Mouse (Mus musculus): Measurements from ENCODE around the gene Khnyn. TPM values are rescaled to one million over a fixed set of nuclear protein-coding genes. Genes with fewer than 3 reads are reported as not detected.

Gene Khnyn
- total RNA-seq, 2 experiments from 2014 or later = 3.8 to 5.0 TPM

GRCm38 (mm10) chr14:55872039-55872438 is 12.7 kb upstream of the Khnyn start:
- no peak for ATAC-seq (replicated peaks; ENCODE audit: low FRiP score, poor library complexity, severe bottlenecking)

DNA sequence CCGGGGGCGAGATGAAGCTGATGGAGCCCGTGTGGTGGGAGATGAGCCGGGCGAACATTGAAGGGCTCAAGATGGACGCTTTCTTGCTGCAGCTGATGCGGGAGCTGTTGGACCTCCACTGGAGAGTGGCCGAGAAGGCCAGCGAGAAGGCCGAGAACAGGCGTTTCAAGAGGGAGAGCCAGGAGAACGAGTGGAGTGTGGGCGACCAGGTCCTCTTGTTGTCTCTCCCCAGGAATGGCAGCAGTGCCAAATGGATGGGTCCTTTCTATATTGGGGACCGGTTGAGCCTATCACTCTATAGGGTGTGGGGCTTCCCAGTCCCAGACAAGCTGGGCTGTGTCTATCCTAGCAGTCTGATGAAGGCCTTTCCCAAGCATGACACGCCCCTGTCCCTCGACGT is 12.2 kb upstream of the Khnyn start:
- ATAC-seq (replicated peaks; ENCODE audit: low FRiP score, poor library complexity, severe bottlenecking) = no peak

GRCm38 (mm10) chr14:55873242-55873713 is 11.5 kb upstream of the Khnyn start:
- ATAC-seq (replicated peaks; ENCODE audit: low FRiP score, poor library complexity, severe bottlenecking) = no peak

GRCm38 (mm10) chr14:55873714-55874683 is 10.7 kb upstream of the Khnyn start:
- no peak for ATAC-seq (replicated peaks; ENCODE audit: low FRiP score, poor library complexity, severe bottlenecking)

DNA sequence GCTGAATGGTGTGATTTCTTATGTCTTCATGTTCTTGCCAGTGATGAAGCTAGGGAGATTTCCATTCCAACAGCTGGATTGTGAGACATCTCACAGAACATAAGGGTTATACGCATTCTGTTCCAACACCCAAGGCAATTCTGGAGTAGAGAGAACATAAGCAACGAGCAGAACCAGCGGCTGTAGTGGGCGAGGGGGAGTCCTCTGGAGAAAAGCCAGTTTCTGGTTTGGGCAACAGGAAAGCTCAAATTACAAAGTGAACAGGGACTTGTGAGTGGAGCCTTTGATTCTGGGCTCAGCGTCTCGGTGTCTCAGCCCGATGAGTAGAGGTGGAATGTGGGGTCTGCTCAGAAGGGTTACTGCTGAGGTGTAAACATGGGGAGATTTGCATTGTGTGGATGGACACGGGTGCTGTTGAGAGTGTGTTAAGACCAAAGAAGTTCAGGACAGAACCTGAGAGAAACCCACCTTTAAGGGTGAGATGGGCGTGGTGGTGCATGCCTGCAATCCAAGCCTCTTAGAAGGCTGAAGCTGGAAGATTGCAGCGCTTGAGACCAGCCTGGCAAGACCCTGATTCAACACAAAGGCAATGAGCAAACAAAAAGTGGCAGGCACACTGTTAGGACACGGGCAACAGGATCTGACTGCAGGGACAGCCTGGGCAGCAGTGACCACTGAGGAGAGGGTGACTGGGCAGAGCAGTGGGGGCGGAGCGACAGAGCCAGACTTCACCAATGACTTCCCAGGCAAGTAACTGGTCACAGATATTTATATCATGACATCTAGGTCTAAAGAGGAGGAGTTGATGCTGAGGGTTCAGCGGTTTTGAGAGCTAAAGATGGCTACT is 7.1 kb upstream of the Khnyn start:
- ATAC-seq (replicated peaks; ENCODE audit: low FRiP score, poor library complexity, severe bottlenecking) = no peak

DNA sequence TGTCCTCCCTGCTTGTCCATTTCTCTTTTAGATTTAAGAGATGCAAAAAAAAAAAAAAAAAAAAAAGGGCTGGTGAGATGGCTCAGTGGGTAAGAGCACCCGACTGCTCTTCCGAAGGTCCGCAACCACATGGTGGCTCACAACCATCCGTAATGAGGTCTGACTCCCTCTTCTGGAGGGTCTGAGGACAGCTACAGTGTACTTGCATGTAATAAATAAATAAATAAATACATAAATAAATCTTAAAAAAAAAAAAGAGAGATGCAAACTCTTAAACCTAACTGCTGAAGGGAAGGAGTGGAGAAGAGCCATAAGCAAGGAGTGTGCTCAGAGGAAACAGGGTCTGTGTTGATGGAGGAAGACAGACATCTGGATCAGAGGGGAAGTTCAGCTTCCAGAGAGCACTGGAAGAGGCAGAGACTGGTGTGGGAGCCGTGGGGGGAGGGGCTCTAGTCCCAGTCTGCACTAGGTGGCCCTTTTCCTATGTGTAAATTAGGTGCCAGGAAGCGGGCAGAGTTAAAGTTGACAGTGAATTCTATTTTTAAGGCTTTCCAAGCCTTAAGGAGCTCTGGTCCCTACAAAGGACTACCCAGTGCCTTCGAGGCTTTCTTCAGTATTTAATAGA is 6.3 kb upstream of the Khnyn start:
- no peak for ATAC-seq (replicated peaks; ENCODE audit: low FRiP score, poor library complexity, severe bottlenecking)

GRCm38 (mm10) chr14:55879623-55880022 is 5.1 kb upstream of the Khnyn start:
- ATAC-seq (replicated peaks; ENCODE audit: low FRiP score, poor library complexity, severe bottlenecking) = no peak

- ATAC-seq (replicated peaks; ENCODE audit: low FRiP score, poor library complexity, severe bottlenecking) = no peak
These were observed 3.8 kb upstream of the Khnyn start for GRCm38 (mm10) chr14:55880982-55881381.

GRCm38 (mm10) chr14:55882171-55882641 is 2.5 kb upstream of the Khnyn start:
- no peak for ATAC-seq (replicated peaks; ENCODE audit: low FRiP score, poor library complexity, severe bottlenecking)

DNA sequence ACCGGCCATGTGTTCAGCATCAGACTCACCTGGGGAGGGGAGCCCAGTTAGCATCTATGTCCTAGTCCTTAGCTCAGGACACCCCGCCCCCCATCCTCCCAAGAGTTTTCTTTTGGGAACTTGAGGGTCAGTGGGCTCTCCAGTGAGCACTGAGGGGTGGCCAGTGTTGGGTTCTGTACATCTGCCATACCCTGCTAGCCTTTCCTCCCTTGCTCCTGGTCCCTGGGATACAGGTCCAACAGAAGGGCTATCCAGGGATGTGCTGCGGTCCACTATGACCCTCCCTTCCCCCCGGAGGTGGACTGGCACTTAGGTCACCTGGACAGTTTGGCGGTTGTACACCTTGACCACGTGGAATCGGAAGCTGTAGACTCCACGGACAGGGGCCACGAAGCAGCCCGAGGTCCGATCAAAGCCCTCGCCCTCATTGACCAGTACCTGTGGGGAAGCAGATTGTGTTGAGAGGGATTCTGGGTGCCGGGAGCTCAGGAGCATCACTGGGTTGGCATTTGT is 1.5 kb upstream of the Khnyn start:
- no peak for ATAC-seq (replicated peaks; ENCODE audit: low FRiP score, poor library complexity, severe bottlenecking)

GRCm38 (mm10) chr14:55883663-55884062 is 1.1 kb upstream of the Khnyn start:
- ATAC-seq (replicated peaks; ENCODE audit: low FRiP score, poor library complexity, severe bottlenecking) = no peak

DNA sequence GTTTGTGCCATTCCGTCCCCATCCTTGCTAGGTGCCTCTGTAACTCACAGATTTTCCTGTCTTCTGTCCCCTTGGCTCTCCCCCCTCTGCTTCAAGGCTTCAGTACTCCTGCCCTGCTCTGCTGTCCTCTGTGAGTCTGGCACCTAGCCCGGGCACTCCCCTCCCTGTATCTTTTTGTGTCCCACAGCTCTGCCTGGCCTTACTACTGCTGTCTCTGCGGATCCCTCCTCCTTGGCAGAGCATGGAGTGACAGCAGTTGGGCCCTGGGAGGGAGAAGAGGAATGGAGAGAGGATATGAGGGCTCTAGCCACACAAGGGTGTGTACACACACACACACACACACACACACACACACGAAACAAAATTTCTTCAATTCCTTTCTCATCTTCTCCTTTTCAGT is 581 bp upstream of the Khnyn start, which contains the start of gene Cbln3:
Cbln3 (minus strand) TSS at position 227 of the 400 bp plus-strand sequence.
- ATAC-seq (replicated peaks; ENCODE audit: low FRiP score, poor library complexity, severe bottlenecking) = no peak

- ATAC-seq (replicated peaks; ENCODE audit: low FRiP score, poor library complexity, severe bottlenecking) = no peak
These were observed 505 bp downstream of the Khnyn start for GRCm38 (mm10) chr14:55885114-55885790.

DNA sequence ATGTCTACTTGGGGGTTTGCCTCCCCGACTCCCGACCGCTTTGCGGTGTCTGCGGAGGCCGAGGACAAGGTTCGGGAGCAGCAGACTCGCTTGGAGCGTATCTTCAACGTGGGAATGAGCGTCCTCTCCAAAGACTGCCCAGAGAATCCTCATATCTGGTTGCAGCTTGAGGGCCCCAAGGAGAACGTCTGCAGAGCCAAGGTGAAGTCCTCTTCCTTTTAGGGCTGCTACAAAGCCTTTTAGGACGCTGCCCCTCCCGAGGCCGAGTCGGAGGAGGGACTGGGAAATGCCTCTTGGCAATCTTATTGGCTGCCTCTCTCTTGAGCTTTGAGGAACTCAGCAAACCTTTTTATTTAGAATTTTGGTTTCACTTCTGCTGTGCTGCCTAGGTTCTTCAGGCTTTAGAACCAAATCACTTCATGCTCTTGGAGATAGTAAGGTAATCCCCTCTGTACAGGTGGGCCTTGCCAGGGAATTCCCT is 1.1 kb downstream of the Khnyn start:
- no peak for ATAC-seq (replicated peaks; ENCODE audit: low FRiP score, poor library complexity, severe bottlenecking)

GRCm38 (mm10) chr14:55886571-55887382 is 2.0 kb downstream of the Khnyn start:
- no peak for ATAC-seq (replicated peaks; ENCODE audit: low FRiP score, poor library complexity, severe bottlenecking)

GRCm38 (mm10) chr14:55897671-55898070 is 12.9 kb downstream of the Khnyn start:
- no peak for ATAC-seq (replicated peaks; ENCODE audit: low FRiP score, poor library complexity, severe bottlenecking)

GRCm38 (mm10) chr14:55898947-55899346 is 14.2 kb downstream of the Khnyn start:
- no peak for ATAC-seq (replicated peaks; ENCODE audit: low FRiP score, poor library complexity, severe bottlenecking)

Data from erythroid progenitor cell, adult 5-6 weeks (primary cell).